Mouse (Mus musculus): ENCODE results near the gene Cbx6.
"Not testable (repeated sequence)": the region's sequence is repeated elsewhere in the genome, so short reads cannot be mapped to it uniquely, and the experiment has no call there.

Cbx6 gene

GRCm38 (mm10) chr15:79832064-79832900 is 2.2 kb downstream of the Cbx6 start:
- DNase-seq (ENCODE audit: inconsistent age in 2 of 2, low spot score in 1 of 2), result peak; percentile 66 to 90

GRCm38 (mm10) chr15:79830388-79830787 is 4.1 kb downstream of the Cbx6 start:
- peak; percentile 72 to 91 for DNase-seq (ENCODE audit: inconsistent age in 2 of 2, low spot score in 1 of 2)

- no peak for DNase-seq (ENCODE audit: inconsistent age in 2 of 2, low spot score in 1 of 2)
Observed at GRCm38 (mm10) chr15:79829431-79829830, 5.1 kb downstream of the Cbx6 start.

DNA sequence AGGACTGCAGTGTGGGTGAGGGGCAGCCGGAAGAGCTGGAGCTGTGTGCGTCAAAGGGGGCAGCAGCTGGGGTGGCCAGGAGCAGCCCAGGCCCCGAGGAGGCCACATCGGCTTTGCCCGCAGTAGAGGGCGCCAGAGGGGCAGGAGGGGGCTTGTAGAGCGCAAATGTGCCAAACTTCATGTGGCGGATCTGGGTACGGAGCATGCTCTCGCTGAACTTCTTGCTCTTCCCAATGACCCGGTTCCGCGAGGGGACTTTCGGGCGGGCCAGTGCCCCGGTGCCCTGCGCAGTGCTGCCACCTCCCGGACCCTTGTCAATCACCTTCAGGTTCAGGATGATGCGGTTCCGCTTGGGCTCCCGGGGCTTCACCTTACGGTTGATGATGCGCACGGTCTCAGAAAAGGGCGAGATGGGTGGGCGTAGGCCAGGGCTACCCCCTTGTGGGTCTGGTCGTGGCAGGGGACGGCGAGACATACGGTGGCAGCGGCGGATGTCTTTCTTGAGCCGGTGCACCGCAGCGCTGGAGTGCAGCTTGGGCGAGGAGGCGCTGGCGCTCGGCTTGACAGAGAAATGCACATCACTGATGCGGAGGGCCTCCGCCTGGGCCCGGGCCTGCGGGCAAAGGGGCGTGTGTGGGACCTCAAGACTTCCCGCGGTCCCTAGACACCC is 6.0 kb downstream of the Cbx6 start:
- peak in 1 of 2 experiments; percentile 53 for DNase-seq (ENCODE audit: inconsistent age in 2 of 2, low spot score in 1 of 2)

DNA sequence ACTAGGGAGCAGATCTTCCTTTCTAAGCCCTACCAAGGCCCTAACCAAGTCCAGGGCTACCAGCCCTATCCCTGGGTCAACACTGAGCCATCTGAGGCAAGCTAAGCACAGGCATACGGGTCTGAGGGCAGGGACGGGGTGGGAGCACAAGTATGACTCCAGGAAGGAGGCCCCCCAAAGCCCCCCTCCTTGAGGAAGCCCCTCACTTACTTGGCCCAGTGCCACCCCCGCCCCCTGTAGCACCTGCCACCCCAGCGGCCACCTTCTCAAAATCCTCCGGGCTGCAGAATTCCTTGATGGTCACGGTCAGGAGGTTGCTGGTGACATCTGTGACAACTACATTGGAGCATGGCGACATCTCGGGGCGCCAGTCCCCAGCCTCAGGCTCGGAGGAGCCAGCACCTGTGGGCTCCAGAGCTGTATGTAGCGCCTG is 6.7 kb downstream of the Cbx6 start:
- DNase-seq (ENCODE audit: inconsistent age in 2 of 2, low spot score in 1 of 2), result peak in 1 of 2 experiments; percentile 39

DNA sequence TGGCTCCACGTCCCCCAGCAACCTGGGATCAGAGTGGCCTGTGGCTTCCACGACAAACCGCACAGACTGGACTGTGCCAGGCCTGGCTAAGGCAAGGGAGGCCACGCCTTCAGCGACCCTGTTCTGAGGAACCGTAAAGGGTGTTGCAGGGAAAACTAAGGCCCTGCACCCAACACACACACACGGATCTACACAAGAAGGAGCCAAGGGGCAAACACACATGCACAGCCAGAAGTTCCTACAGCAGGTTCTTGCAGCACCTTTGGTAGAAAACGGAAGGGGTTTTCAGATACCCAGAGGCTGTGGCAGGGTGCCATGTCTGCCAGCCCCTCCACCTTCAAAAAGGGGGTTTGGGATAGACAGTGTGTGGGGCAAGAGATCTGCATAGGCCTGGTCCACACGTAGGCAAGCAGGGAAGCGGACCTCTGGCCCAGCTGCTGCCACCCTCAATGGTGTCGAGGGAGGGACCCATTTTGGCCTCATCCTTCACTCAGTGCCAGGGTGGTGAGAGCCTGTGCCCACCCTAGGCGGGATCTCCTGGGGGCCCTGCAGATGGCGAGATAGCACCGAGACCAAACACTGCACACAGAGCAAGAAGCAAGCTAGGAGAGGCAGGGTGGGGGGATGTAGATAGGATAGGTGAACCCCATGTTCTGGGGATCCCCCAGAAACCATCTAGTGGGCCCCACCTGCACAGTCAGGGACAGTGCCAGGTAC is 7.3 kb downstream of the Cbx6 start:
- DNase-seq (ENCODE audit: inconsistent age in 2 of 2, low spot score in 1 of 2), result no peak

DNA sequence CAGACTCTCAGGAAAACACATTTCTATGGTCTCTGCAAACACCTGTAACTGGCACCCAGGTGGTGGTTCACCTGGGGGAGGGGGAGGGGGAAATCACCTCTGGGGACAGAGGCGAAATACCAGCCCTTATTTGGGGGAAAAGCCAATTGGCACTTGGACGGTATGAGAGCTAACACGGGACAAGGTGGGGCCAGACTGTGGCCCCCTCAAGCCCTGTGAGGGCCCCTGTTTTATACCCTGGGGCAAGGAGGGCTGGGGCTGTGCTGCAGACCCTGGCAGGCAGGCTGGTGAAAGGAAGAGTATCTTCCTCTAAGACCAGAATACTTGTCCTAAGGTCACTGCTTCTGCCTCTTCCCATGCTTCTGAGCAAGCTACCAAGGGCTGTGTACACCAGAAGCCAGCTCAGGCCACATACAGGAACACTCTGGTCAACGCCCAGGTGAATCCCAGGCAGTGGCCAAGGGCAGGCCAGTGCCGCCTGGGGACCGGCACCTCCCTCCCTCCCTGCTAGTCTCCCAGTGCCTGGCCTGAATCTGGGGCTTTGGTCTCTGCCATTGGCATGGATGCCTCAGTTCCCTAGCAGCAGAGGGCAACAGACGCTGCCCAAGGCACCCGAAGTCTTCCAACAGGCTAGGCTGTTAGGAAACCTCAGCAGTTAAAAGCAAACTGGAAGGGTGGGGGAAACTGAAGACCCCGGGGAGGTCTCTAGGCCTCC is 8.1 kb downstream of the Cbx6 start:
- DNase-seq (ENCODE audit: inconsistent age in 2 of 2, low spot score in 1 of 2), result no peak

GRCm38 (mm10) chr15:79825146-79825825 is 9.2 kb downstream of the Cbx6 start:
- peak in 1 of 2 experiments; percentile 55 for DNase-seq (ENCODE audit: inconsistent age in 2 of 2, low spot score in 1 of 2)

- peak; percentile 49 to 61 for DNase-seq (ENCODE audit: inconsistent age in 2 of 2, low spot score in 1 of 2)
Observed at GRCm38 (mm10) chr15:79823588-79824280, 10.8 kb downstream of the Cbx6 start.

GRCm38 (mm10) chr15:79822265-79823199 is 12.0 kb downstream of the Cbx6 start:
- DNase-seq (ENCODE audit: inconsistent age in 2 of 2, low spot score in 1 of 2), result peak in 1 of 2 experiments; percentile 55

DNA sequence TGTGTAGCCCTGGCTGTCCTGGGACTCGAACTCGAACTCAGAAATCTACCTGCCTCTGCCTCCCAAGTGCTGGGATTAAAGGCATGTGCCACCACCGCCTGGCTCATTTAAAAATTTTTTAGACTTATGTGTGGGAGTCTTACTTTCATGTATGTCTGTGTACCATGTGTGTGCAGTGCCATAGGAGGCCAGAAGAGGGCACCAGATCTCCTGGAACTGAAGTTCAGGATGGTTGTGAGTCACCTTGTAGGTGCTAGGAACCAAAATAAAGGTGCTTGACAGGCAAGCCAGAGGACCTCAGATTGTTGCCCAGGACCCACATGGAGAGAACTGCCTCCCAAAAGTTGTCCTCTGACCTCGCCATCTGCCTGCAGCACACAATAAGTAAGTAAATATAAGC is 16.2 kb downstream of the Cbx6 start:
- DNase-seq (ENCODE audit: inconsistent age in 2 of 2, low spot score in 1 of 2), result no peak

DNA sequence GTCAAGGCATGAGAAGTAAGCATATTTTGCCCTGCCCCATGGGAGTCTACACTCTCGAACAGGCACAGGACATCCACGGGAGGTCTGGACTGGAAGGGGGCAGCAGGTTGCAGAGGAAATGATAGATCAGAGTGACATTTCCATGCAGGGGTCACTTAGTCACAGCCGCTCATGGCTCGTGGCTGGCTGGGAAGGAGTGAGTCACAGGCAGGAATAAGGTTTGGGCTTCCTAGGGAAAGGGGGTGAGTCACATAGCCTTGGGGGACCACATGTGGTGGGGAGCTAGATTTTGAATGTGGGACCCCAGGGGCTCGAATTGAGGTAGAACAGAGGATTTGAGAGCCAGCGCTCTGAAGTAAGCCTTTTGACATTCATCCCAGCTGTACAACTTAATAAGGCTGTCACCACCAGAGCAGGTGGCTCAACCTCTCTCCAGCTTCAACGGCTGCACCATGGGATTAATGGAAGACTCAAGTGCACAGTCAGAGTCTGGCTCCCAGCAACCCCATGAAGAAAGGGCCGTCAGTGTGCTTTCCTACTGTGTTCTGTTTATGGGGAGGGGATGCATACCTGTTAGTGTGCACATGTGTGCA is 20.7 kb downstream of the Cbx6 start:
- DNase-seq (ENCODE audit: inconsistent age in 2 of 2, low spot score in 1 of 2), result peak; percentile 67 to 79

GRCm38 (mm10) chr15:79812840-79813239 is 21.6 kb downstream of the Cbx6 start:
- not testable (repeated sequence) for DNase-seq (ENCODE audit: inconsistent age in 2 of 2, low spot score in 1 of 2)

DNA sequence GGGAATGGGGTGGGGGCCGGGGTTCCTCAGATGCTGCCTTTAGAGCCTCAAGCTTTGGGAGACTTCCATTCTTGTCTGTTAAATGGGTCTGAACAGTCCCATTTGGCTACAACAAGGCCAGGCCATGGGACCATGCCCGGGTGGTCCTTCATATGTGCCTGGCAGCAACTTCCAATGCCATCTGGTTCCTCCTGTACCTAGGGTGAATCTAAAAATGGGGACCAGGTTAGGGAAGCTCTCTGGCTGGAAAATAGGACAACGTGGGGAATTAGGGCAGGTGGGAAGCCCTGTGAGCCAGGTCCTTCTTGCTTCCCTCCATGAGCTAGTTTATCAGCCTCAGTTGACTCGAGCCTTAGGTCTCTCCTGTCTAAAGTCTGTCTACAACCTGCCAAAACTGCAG is 23.5 kb downstream of the Cbx6 start:
- no peak for DNase-seq (ENCODE audit: inconsistent age in 2 of 2, low spot score in 1 of 2)

DNA sequence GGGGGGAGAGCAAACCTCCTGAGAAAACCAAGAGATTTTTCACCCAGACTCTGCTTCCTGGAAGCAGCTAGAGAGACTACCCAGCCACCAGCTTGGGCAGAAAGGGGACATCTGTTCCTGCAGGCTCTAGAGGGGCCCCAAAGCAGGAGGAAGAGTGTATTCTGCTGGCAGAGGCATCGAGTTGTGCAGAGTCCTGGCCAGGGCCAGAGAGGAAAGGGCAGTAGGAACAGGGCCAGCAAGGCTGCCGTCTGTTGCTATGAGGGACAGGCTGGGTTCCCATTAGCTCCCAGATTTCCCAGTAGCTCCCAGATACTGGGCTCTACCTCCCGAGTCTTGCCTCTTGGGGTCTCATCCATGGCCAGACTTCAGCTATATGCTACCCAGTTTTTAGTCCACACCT is 24.4 kb downstream of the Cbx6 start:
- DNase-seq (ENCODE audit: inconsistent age in 2 of 2, low spot score in 1 of 2), result no peak

DNA sequence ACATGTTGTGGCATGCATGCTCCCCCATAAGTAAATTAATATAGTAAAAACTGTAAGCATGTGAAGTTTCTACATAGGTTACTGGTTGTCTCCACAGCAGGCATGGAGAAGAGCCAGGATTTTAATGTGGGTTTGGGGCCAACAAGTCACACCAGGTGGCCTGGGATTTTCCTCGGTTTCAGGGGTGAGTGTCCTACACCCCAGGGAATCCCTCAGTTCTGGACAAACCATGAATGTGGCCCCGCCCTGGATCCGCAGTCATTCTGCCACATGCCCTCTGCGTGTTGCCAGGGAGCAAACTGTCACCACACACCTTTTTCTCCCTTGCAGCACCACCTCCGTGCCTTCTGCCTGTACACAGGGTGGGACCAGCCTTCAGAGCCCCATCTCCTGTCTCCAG is 25.8 kb downstream of the Cbx6 start:
- no peak for DNase-seq (ENCODE audit: inconsistent age in 2 of 2, low spot score in 1 of 2)

DNA sequence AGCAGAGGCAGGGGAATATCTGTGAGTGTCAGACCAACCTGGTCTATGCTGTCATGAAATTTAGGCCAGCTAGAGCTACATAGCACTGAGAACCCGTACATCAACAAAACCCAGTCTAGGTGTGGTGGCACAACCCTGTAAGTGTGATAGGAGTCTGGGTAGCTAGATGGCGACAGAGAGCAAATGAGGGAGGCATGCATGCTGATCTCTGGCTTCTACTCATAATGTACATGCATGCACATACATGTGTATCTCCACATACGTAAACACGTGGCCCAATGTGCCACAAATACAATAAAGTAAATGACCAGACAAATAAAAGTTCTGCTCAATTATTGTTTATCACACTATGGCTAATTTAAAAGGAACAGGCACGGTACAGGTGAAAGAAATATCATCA is 26.4 kb downstream of the Cbx6 start:
- peak in 1 of 2 experiments; percentile 69 for DNase-seq (ENCODE audit: inconsistent age in 2 of 2, low spot score in 1 of 2)

DNA sequence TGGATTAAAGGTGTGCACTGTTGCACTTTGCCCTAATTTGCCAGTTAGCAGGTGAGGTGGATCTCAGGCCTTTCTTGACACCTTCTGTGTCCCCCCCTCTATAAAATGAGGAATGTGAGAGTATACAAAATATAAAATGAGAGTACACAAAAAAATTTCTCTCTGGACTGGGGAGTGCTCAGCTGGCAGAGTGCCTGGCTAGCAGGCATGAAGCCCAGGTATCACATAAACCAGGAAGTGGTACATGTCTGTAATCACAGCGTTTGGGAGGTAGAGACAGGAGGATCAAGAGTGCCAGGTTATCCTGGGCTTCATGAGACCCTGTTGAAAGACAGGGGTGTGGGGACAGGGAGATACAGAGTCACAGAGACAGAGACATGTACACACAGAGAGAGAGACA is 27.4 kb downstream of the Cbx6 start:
- DNase-seq (ENCODE audit: inconsistent age in 2 of 2, low spot score in 1 of 2), result no peak

Measured in adrenal gland, adult (tissue).